Mouse (Mus musculus) midbrain, embryonic 16.5 days (tissue): ENCODE data around the gene Ldah. TPM values are rescaled to one million over a fixed set of nuclear protein-coding genes. Genes with fewer than 3 reads are reported as not detected.

Experiments used
- ATAC-seq: fragments of 200-750 bp; cut with Nextera tagmentation; 2 replicates; pipeline ENCODE4 v1.8.0; 2017; ENCODE audit warnings: moderate TSS enrichment
- H3K27ac ChIP-seq: fragments of 300-500 bp; sonication (generic); 2 replicates; pipeline ENCODE4 v1.5.1; 2014; ENCODE audit warnings: mild to moderate bottlenecking, low read length, mixed read lengths
- H3K27me3 ChIP-seq: fragments of 300-500 bp; sonication (generic); 2 replicates; pipeline ENCODE4 v1.6.1; 2014; ENCODE audit warnings: low read depth, low read length, mixed read lengths; ENCODE audit not compliant: control insufficient read depth, insufficient read depth
- H3K36me3 ChIP-seq: fragments of 300-500 bp; sonication (generic); 2 replicates; pipeline ENCODE4 v1.6.1; 2014; ENCODE audit warnings: mild to moderate bottlenecking, low read length, moderate library complexity, mixed read lengths; ENCODE audit not compliant: control insufficient read depth, insufficient read depth
- H3K4me1 ChIP-seq: fragments of 300-500 bp; sonication (generic); 2 replicates; pipeline ENCODE4 v1.6.1; 2014; ENCODE audit warnings: mild to moderate bottlenecking, low read length, mixed read lengths; ENCODE audit not compliant: control insufficient read depth, insufficient read depth
- H3K4me2 ChIP-seq: fragments of 300-500 bp; sonication (generic); 2 replicates; pipeline ENCODE4 v1.6.1; 2014; ENCODE audit warnings: mild to moderate bottlenecking, low read length, mixed read lengths
- H3K4me3 ChIP-seq: fragments of 300-500 bp; sonication (generic); 2 replicates; pipeline ENCODE4 v1.5.1; 2014; ENCODE audit warnings: low read depth, mild to moderate bottlenecking, low read length, moderate library complexity, mixed read lengths
- H3K9ac ChIP-seq: fragments of 300-500 bp; sonication (generic); 2 replicates; pipeline ENCODE4 v1.6.1; 2014; ENCODE audit warnings: low read depth, low read length, mixed read lengths
- H3K9me3 ChIP-seq: fragments of 300-500 bp; sonication (generic); replicated peaks from 2 replicates; pipeline ENCODE4 v1.6.1; 2014; ENCODE audit warnings: mild to moderate bottlenecking, low read length, mixed read lengths; ENCODE audit not compliant: control insufficient read depth, poor library complexity, severe bottlenecking
- WGBS: fragments of 180-500 bp; shearing (Covaris S2); extraction: QIAGEN DNeasy Blood & Tissue Kit; methylation state at CpG from one replicate; pipeline ENCODE4 v1.1.7; 2014; 5-methylcytosine and 5-hydroxymethylcytosine counted together
- polyA plus RNA-seq: library from polyadenylated mRNA; unstranded; fragments of >200 nt; fragmentation: Nextera tagmentation; extraction: Ambion mirVana; gene quantifications from 2 replicates; pipeline ENCODE4 v1.2.1, GENCODE M21; 2015

Ldah gene
- polyA plus RNA-seq, 1 experiment from 2014 or later = 69.1 TPM

DNA sequence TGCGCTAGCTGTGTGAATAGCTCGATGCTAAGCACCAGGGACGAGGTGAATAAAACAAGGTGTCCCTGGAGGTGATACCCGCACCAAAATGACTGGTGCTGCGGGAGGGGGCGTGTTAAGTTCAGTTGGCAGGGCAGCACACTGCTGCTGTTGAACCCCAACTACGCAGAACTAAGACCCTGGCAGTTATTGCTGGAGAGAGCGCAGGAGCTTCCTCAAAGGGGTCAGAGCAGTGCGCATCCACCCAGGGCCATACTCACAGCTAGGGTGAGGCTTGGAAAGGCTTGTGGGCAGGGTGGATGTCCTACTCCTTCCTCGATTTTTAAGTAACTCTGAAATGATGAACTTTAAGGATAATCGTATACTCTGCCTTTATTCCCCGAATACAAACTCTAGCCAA is 105.9 kb downstream of the Ldah start:
- Histone ChIP-seq H3K27me3 (peaks cover 4% of the 10 kb centered on the region; the same call in 1 of the 2 replicates), H3K27ac (no peak overlapping the region), H3K9ac (peak overlapping the region; percentile 69), H3K4me3 (peak overlapping the region; percentile 53), H3K9me3 (no peaks in the 10 kb centered on the region), H3K4me1 (peaks cover 14% of the 10 kb centered on the region), H3K4me2 (peak overlapping the region; percentile 93), H3K36me3 (peaks cover 8% of the 10 kb centered on the region; the same call in 1 of the 2 replicates)
- WGBS = 22% methylated on average over 12 of the region's 12 CpGs
- peak; percentile 40 for ATAC-seq

DNA sequence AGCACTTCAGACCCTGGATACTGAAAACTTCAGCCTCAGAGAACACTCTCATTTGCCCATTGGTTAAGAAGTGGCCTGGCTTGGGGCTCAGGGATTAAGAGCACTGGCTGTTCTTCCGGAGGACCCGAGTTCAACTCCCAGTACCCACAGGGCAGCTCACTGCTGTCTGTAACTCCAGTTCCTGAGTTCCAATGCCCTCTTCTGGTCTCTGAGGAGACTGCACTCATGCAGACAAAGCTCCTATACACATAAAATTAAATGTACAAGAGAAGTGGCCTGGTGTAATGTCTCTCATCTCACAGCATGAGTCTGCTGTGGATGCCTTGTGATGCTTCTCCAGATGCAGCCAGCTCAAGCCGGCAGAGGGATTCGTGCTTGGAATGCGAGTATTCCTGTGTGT is 108.6 kb downstream of the Ldah start:
- H3K4me2 ChIP-seq = no peak overlapping the region
- H3K27me3 ChIP-seq = 0 out of 2 replicates have a peak, but pooled peaks cover 2% of the 10 kb centered on the region
- no peaks in the 10 kb centered on the region for H3K9me3 ChIP-seq
- peaks cover 14% of the 10 kb centered on the region for H3K4me1 ChIP-seq
- H3K9ac ChIP-seq = no peak overlapping the region
- ATAC-seq = no peak
- no peak overlapping the region for H3K27ac ChIP-seq
- peaks cover 9% of the 10 kb centered on the region; the same call in 1 of the 2 replicates for H3K36me3 ChIP-seq
- 88% methylated on average over 5 of the region's 5 CpGs for WGBS
- H3K4me3 ChIP-seq = no peak overlapping the region

DNA sequence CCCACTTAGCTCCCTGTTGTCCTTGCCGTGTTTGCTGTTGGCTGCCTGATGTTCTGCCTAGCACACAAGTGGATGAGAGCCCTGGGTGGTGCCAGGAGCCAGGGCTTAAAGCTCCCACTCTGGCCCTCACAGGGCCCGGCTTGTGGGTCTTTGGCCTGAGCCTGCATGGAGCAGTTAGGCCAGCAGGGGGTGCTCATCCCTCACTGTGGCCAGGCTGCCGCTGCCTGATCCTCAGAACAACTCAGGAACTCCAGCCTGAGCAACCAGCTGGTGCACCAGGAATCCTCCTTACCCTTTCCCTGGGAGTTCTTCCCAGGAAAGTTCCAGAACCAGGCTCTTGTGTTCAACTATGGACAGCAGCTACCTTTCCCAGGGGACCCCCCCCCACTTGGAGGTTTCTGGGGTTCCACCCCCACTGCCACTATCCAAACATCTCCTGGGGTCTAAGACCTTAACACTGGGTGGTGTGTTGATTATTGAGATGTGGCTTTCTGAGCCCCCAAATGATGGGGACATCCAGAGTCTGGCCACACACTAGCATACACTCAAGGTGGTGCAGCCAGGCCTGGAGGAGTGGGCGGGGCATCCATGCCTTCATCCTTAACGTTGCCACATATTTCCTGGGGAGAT is 112.3 kb downstream of the Ldah start:
- H3K9me3 ChIP-seq = no peaks in the 10 kb centered on the region
- no peak overlapping the region for H3K4me2 ChIP-seq
- H3K4me1 ChIP-seq = peaks cover under 1% of the 10 kb centered on the region; the same call in 1 of the 2 replicates
- H3K27me3 ChIP-seq = no peaks in the 10 kb centered on the region
- no peak overlapping the region for H3K9ac ChIP-seq
- 44% methylated on average over 5 of the region's 5 CpGs for WGBS
- H3K36me3 ChIP-seq = peaks cover 14% of the 10 kb centered on the region; the same call in 1 of the 2 replicates
- ATAC-seq = peak; percentile 55
- no peak overlapping the region for H3K27ac ChIP-seq
- H3K4me3 ChIP-seq = no peak overlapping the region

DNA sequence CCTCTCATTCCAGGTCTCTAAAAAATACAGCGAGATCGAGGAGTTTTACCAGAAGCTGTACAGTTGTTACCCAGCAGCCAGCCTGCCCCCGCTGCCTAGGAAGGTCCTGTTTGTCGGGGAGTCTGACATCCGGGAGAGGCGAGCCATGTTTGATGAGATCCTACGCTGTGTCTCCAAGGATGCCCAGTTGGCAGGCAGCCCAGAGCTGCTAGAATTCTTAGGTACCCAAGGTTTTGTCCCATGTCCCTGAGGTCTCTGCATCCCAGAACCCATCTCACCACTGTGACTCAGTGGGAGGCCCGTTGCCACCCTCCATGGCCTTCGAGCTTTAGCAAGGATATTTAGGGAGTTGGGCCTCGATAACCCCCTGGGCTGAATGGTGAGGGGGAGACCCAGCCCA is 113.6 kb downstream of the Ldah start:
- H3K4me1 ChIP-seq = no peaks in the 10 kb centered on the region
- no peaks in the 10 kb centered on the region for H3K27me3 ChIP-seq
- H3K36me3 ChIP-seq = peaks cover 14% of the 10 kb centered on the region
- H3K9ac ChIP-seq = no peak overlapping the region
- H3K27ac ChIP-seq = no peak overlapping the region
- WGBS = 80% methylated on average over 10 of the region's 10 CpGs
- no peaks in the 10 kb centered on the region for H3K9me3 ChIP-seq
- H3K4me3 ChIP-seq = no peak overlapping the region
- ATAC-seq = no peak
- H3K4me2 ChIP-seq = no peak overlapping the region

DNA sequence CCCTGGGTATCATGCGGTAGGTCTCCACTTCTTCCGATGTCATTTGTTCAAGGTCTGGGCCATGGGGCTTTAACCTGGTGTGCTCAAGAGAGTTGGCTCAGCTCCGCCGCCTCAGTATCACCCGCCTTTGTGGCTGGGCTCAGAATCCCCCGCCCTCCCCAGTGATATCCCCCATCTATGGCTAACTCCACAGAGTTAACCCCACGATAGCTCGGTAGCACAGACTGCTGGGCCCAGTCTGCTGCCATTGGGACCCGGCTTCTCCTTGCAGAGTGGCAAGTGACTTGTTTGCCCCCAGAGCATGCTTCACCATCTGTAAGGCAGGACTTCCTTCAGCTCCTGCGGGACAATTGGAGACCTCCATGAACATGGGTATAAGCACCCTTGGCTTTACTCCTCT is 116.2 kb downstream of the Ldah start:
- Histone ChIP-seq H3K4me3 (no peak overlapping the region), H3K4me2 (no peak overlapping the region), H3K9ac (no peak overlapping the region), H3K27me3 (no peaks in the 10 kb centered on the region), H3K27ac (no peak overlapping the region), H3K36me3 (peaks cover 5% of the 10 kb centered on the region), H3K4me1 (peaks cover 11% of the 10 kb centered on the region; the same call in 1 of the 2 replicates), H3K9me3 (no peaks in the 10 kb centered on the region)
- WGBS = 88% methylated on average over 10 of the region's 10 CpGs
- ATAC-seq = no peak

DNA sequence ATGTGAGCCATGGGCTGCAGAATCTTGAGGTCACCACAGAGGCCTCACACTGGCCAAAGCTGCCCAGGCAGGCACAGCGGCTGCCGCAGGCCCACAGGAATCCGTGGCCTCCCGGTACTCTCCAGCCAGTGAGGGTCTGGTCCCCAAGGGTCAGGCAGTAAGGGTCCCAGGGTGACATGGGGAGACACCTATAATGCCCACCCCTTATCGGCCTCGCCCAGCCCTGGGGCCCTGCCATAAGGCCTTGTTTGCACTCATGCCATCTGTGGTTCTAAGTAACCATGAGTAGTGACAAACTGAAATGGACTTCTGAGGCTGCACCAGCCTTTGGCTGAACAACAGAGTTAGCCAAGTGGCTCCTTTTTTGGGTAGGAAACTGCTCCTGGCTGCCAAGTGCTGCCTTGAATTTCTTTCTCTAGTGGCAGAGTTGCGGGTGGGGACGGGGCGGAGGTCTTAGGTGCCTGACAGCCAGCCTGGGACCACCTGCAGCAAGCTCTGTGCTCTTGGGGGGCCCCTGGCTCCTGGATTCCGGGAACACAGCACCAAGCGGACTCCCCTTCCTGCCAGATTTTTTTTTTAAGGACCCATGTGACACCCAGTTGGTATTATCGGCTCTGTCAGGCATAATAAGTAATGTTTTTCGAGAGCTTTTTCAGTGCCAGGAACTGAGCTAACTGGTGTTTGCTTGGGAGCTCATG is 117.5 kb downstream of the Ldah start:
- no peak for ATAC-seq
- Histone ChIP-seq H3K9me3 (no peaks in the 10 kb centered on the region), H3K4me1 (peaks cover 11% of the 10 kb centered on the region; the same call in 1 of the 2 replicates), H3K27ac (no peak overlapping the region), H3K9ac (no peak overlapping the region), H3K36me3 (peaks cover 5% of the 10 kb centered on the region), H3K27me3 (no peaks in the 10 kb centered on the region), H3K4me3 (no peak overlapping the region), H3K4me2 (no peak overlapping the region)
- WGBS = 92% methylated on average over 13 of the region's 13 CpGs

DNA sequence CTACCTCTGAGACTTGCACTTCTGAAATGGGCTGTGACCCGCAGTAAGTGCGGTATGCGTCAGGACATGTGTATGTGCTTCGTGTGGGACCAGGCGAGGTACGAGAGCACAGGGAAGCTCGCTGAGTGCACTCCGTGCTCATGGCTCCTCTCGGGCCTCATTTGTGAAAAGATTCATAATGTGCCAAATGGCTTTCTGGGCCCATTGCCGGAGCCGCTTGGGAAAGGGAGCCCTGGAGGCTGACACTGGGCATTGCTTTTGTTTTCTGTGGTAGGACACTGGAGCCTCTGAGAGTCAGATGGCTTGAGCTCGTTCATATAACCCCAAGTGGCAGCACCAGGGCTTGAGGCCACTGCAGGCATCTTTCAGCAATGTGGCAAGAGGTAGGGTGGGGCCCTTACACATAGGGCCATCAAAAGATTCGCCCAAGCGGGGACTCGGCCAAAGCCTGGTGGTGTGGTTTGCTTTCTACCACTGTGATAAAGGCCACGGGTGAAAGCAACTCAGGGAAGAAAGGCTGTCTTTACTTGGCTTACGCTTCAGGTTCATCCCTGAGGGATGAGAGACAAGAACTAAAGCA is 118.1 kb downstream of the Ldah start:
- ATAC-seq = 0 out of 2 replicates have a peak, but pooled peaks have one; percentile 1
- Histone ChIP-seq H3K4me2 (no peak overlapping the region), H3K4me3 (no peak overlapping the region), H3K36me3 (peaks cover 5% of the 10 kb centered on the region), H3K9ac (no peak overlapping the region), H3K9me3 (no peaks in the 10 kb centered on the region), H3K4me1 (peaks cover 11% of the 10 kb centered on the region; the same call in 1 of the 2 replicates), H3K27me3 (no peaks in the 10 kb centered on the region), H3K27ac (no peak overlapping the region)
- WGBS = 87% methylated on average over 17 of the region's 17 CpGs

DNA sequence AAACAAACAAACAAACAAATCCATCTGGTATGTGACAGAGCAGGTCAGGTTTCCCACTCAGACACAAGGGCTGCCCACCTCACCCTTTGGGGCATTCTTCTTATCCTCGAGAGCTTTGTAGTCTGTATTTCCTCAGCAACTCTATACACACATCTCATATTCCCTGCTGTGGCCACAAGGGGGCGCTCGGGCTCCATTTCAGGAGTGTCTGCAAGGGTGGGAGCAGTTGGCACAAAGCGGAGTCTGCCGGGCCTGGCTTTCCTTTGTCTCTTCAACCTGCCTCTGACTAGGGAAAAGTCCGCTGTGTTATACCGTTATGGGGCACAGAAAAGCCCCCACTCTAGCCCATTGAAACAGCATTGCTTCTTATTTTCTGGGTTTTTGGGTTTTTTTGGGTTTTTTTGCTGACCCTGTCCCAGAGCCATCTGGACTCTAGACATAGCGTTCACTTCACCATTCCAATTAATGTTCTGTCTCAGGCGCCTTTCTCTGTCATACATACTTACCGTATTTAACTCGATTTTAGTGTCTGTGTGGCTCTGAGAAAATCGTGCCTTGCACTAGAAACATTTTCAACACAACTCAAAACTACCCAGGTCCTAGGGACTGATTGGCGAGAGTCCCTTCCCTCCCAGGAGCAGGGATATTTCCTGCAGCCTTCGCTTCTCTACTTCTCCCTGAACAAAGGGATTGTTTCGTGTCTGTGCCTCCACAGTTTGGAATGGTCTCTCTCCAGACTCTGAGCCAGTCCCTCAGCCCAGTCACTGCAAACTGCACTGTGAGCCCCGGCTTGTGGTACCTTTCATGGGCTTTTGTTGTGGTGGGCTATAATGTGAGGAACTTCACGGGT is 119.1 kb downstream of the Ldah start:
- Histone ChIP-seq H3K4me2 (peak overlapping the region; percentile 10; the same call in 1 of the 2 replicates), H3K9ac (peak overlapping the region; percentile 67), H3K4me1 (peaks cover 11% of the 10 kb centered on the region; the same call in 1 of the 2 replicates), H3K9me3 (no peaks in the 10 kb centered on the region), H3K4me3 (no peak overlapping the region), H3K27me3 (no peaks in the 10 kb centered on the region), H3K27ac (peak overlapping the region; percentile 86), H3K36me3 (no peaks in the 10 kb centered on the region; the same call in 1 of the 2 replicates)
- WGBS = 12% methylated on average over 17 of the region's 17 CpGs
- peak; percentile 95 for ATAC-seq
